Mouse (Mus musculus): Measurements from ENCODE around the gene Cypt14.
"Not testable (repeated sequence)": the region's sequence is repeated elsewhere in the genome, so short reads cannot be mapped to it uniquely, and the experiment has no call there.

Cypt14 gene

DNA sequence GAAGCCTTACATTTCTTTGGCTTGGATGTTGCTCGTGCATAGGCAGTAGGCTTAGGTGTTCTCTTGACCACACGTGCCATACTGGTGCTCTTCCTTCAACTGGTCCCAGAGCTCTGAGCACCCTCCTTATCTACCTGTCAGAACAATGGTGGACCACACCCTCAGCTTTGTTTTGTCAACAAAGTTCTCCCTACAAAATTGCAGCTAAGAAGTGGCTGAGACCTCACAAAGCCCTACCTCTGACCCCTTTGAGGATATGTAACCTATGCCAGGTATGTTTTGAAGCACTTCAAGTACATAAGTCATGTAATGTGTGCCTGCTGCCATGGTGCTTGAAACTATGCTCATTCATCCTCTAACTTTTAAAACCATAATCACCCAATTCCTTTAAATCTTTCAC, at the start of gene Cypt14:
Gene Cypt14 (minus strand): TSS at position 101 of the 400 bp plus-strand sequence.
- not testable (repeated sequence) for DNase-seq

Data from cerebellum, postnatal 36 days (tissue).